Mouse (Mus musculus) small intestine, adult 2 months (tissue): ENCODE results near the gene Ubald1. TPM values are rescaled to one million over a fixed set of nuclear protein-coding genes. Genes with fewer than 3 reads are reported as not detected.
A peak's percentile ranks its signal among the peaks of the same experiment; 100 is the strongest.

ENCODE experiments used
- H3K27ac ChIP-seq: fragments of 200-500 bp; 2 replicates; pipeline ENCODE4 v1.5.1; 2012; ENCODE audit warnings: low read depth, low read length, control low read depth, inconsistent platforms; ENCODE audit not compliant: insufficient read depth
- H3K27me3 ChIP-seq: fragments of 200-500 bp; 2 replicates; pipeline ENCODE4 v1.6.1; 2012; ENCODE audit warnings: mild to moderate bottlenecking, moderate library complexity, low read length, inconsistent platforms; ENCODE audit not compliant: control insufficient read depth, insufficient read depth
- H3K36me3 ChIP-seq: fragments of 200-500 bp; 2 replicates; pipeline ENCODE4 v1.6.1; 2012; ENCODE audit warnings: mild to moderate bottlenecking, low read length, control low read depth, inconsistent platforms; ENCODE audit not compliant: control insufficient read depth, insufficient read depth
- H3K4me1 ChIP-seq: fragments of 200-500 bp; 2 replicates; pipeline ENCODE4 v1.6.1; 2012; ENCODE audit warnings: low read length, inconsistent platforms, mixed read lengths; ENCODE audit not compliant: control insufficient read depth, insufficient read depth, insufficient read length
- H3K4me3 ChIP-seq: fragments of 200-500 bp; 2 replicates; pipeline ENCODE4 v1.5.1; 2012; ENCODE audit warnings: low read depth, mild to moderate bottlenecking, control low read depth, inconsistent platforms, low read length, moderate library complexity
- CTCF ChIP-seq: fragments of 200-500 bp; IDR thresholded peaks from 2 replicates; pipeline ENCODE4 v1.5.1; 2012; ENCODE audit warnings: low read depth, mild to moderate bottlenecking, control low read depth, inconsistent platforms, low read length, moderate library complexity, mixed read lengths; ENCODE audit not compliant: insufficient replicate concordance, insufficient read length; ENCODE audit errors: extremely low read depth
- POLR2A ChIP-seq: fragments of 200-500 bp; IDR thresholded peaks from 2 replicates; pipeline ENCODE4 v1.6.1; 2012; ENCODE audit warnings: low read depth, mild to moderate bottlenecking, control low read depth, inconsistent platforms, low read length, moderate library complexity
- WGBS: fragments of 180-500 bp; shearing (Covaris S2); methylation state at CpG from one replicate; pipeline ENCODE4 v1.1.7; 2018; 5-methylcytosine and 5-hydroxymethylcytosine counted together
- polyA plus RNA-seq: library from polyadenylated mRNA; depleted of rRNA; stranded (reverse); fragments of >200 nt; gene quantifications from 2 replicates; pipeline ENCODE4 v1.2.3, GENCODE M21; 2012

Gene Ubald1
- polyA plus RNA-seq, 1 experiment, result 37.1 TPM

DNA sequence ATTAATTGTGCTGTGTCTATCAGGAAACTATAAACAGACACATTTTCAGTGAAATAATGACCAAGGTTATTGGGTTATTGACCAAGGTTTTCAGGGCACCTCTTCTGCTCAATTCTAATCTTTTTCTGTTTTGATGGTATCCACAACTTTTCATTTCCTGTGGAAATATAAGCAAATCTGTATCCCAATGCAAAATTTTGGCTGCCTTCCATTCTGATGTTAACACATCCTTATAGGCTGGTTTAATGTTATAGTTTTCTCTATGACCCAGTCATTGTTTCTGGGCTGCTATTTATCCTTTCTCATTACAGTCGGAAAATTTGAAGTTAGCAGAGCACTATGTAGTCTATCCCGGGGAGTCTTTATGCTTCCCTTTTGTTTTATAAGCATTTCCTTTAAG is 19.6 kb upstream of the Ubald1 start:
- Histone ChIP-seq H3K27ac (no peak overlapping the region), H3K36me3 (0 out of 2 replicates have a peak, but pooled peaks cover 3% of the 10 kb centered on the region), H3K4me3 (no peak overlapping the region), H3K27me3 (no peaks in the 10 kb centered on the region), H3K4me1 (peaks cover 37% of the 10 kb centered on the region)
- no peak for TF ChIP-seq POLR2A
- TF ChIP-seq CTCF, result no peak
- 85% methylated on average over 2 of the region's 2 CpGs for WGBS

DNA sequence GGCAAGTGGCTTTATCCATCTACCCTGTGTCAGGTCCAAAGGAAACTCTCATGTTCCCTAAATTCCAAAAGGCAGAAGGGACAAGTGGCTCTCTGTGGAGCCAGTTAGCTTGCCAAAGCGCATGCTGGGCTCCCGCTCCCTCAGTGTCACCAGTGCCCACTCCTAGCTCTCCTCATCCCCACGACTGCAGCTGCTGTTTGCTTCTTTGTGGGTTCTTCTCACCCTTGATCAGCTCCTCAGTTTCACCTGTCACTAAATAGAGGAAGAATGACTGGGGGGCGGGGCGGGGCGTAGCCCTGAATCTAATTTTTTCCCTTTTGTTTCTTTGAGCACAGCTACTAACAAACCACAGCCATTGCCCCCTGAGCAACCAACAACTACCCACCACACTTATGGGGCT is 18.8 kb upstream of the Ubald1 start:
- no peak for TF ChIP-seq POLR2A
- TF ChIP-seq CTCF, result no peak
- H3K36me3 ChIP-seq, result 0 out of 2 replicates have a peak, but pooled peaks cover 3% of the 10 kb centered on the region
- peaks cover 33% of the 10 kb centered on the region for H3K4me1 ChIP-seq
- no peak overlapping the region for H3K27ac ChIP-seq
- no peak overlapping the region for H3K4me3 ChIP-seq
- whole genome bisulfite sequencing, result 67% methylated on average over 6 of the region's 6 CpGs
- no peaks in the 10 kb centered on the region for H3K27me3 ChIP-seq

DNA sequence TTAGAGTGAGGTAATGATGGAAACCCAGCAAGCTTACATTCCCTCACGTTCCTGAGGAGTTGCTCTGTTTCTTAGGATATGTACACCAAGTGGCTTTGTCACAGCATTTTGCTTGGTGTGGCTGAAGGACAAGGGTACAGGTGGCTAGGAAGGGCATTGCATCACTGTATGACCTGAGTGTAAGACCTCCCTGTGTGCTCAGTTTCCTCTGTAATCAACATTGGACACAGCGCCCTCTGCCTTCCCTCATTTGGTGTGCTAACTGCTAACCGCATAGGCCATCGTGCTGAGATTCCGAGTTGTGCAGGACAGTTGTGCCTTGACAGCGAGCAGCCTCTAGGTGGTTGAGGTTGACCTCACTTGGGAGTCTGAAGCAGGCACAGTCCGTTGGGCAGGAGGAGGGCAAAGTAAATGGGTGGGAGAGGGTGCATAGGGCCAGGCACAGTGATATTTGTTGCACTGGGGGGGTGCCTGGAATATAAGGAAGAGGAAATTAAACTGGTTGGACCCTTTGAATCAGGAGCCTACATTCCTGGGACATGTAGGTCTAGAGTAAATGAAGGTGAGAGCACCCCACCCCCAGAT is 17.1 kb upstream of the Ubald1 start:
- no peaks in the 10 kb centered on the region for H3K27me3 ChIP-seq
- peaks cover 29% of the 10 kb centered on the region for H3K4me1 ChIP-seq
- H3K27ac ChIP-seq, result peak overlapping the region; percentile 77
- no peak overlapping the region for H3K4me3 ChIP-seq
- H3K36me3 ChIP-seq, result peaks cover 6% of the 10 kb centered on the region; the same call in 1 of the 2 replicates
- TF ChIP-seq CTCF, result no peak; the same call in 1 of the 2 replicates
- 66% methylated on average over 7 of the region's 7 CpGs for WGBS

DNA sequence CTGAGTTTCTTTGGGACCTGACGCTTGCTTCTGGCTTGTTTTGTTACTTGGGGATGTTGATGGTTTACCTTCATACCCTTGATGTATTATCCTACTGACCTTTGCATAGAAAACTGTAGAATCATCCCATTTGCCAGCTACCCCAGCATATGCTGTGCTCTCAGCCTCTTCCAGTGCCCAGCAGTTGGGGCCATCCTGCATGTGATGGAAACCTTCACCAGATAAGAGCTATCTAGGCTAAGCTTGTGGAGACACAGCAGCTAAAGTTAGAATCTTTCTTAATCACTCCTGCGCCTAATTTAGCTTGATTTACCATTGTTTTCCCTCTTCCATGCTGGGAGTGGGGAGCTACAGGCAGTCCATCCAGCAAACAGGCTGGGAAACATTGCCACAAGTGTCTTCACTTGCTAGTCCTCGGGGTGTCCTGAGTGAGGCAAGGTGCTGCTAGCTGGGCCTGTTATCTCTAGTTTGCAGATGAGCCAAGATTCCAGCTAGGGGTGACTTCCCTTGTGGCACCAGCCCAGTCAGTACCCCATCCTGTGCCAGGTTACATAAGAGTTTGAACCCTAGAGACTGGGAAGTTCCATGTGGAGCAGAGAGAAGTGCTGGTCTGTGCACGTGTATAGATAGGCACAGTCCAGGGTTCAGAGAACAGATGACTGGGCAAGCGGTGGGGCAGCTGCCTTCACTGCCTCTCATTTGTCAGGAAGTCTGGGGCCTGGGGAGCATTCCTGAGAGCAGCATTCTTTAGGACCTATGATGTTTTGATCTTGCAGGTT is 16.3 kb upstream of the Ubald1 start:
- H3K27me3 ChIP-seq, result no peaks in the 10 kb centered on the region
- H3K27ac ChIP-seq, result peak overlapping the region; percentile 77
- TF ChIP-seq POLR2A, result no peak
- no peak for TF ChIP-seq CTCF
- 42% methylated on average over 5 of the region's 5 CpGs for WGBS
- H3K4me3 ChIP-seq, result no peak overlapping the region
- peaks cover 6% of the 10 kb centered on the region; the same call in 1 of the 2 replicates for H3K36me3 ChIP-seq
- peaks cover 29% of the 10 kb centered on the region for H3K4me1 ChIP-seq

DNA sequence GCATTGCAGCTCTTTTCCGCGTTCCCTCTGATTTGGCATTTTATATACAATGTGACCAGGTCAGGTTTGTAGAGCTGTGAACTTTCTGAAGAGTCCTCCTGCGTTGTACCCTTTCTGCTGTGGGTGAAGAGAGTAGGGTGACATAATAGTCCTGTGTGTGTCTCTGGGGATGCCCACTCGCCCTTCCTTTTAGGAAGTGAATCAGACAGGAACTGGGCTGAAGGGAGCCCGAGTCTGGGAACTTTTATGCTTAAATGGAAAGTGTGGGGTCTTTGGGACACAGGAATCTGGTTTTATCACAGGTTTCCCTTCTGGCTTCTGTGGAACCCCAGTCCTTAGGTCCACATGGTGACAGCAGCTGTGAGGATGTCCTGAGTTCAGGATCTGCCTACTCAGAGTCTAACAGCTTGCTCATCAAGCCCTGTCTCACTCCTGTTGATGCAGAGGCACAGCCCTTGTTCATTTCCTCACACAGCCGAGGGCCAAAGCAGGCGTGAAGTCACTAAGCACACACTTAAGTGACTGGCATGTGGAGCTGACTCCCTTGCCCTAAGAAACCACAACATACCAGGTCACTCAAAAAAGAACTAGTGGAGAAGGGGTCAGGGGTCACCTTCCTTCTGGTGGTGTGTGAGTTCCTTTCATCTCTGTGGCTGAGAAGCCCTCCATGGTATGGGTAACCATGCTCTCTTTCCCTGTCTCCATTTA is 14.2 kb upstream of the Ubald1 start:
- TF ChIP-seq CTCF, result no peak
- no peak for TF ChIP-seq POLR2A
- Histone ChIP-seq H3K36me3 (peaks cover 11% of the 10 kb centered on the region), H3K4me3 (no peak overlapping the region), H3K4me1 (peaks cover 31% of the 10 kb centered on the region), H3K27ac (no peak overlapping the region), H3K27me3 (no peaks in the 10 kb centered on the region)
- WGBS, result 80% methylated on average over 7 of the region's 7 CpGs

DNA sequence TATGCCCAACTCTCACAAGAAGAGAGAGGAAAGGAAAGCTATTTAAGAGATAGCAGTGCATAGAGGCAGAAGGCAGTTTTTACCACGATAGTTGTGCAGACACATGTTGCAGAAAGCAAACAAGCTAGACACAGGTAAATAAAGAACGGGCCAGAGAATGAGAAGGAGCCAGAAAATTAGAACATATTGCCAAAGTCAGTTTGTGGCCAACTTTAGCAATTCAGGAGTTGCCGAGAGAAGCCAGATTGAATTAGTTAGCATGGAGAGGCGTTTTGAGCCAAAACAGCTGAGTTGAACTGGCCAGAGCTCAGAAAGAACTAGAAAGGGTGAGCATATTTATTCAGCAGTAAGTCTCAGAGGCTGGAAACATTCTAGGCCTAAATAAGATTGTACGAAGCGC is 12.1 kb upstream of the Ubald1 start:
- H3K36me3 ChIP-seq, result peaks cover 8% of the 10 kb centered on the region
- H3K27me3 ChIP-seq, result no peaks in the 10 kb centered on the region
- no peak overlapping the region for H3K4me3 ChIP-seq
- WGBS, result 86% methylated on average over 6 of the region's 6 CpGs
- no peak for TF ChIP-seq POLR2A
- no peak for TF ChIP-seq CTCF
- H3K27ac ChIP-seq, result no peak overlapping the region
- peaks cover 33% of the 10 kb centered on the region for H3K4me1 ChIP-seq

DNA sequence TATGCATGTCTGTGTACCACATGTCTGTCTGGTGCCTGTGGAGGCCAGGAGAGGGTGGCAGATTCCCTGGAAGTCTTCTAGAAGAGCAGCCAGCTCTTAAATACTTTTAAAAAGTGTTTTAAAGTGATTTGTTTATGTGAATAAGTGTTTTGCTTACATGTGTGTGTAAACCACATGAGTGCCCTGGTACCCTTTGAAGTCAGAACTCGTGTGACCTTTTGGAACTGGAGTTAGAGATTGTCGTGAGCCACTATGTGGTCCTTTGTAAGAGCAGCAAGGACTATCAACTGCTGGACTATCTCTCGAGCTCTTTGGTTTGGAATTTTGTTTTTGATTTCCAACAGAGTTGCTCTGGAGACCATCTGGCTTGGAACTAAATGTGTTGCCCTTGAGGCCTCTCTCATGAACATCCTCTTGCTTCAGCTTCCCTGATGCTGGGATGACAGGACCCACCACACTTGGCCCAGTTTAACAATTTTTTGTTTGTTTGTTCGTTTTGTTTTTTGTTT is 10.1 kb upstream of the Ubald1 start:
- Histone ChIP-seq H3K4me1 (peaks cover 21% of the 10 kb centered on the region; the same call in 1 of the 2 replicates), H3K27ac (no peak overlapping the region), H3K36me3 (peaks cover 8% of the 10 kb centered on the region), H3K4me3 (no peak overlapping the region), H3K27me3 (no peaks in the 10 kb centered on the region)
- TF ChIP-seq POLR2A (no peak), CTCF (no peak)
- WGBS, result 52% methylated on average over 4 of the region's 4 CpGs
